Mouse (Mus musculus): ENCODE results near the gene Mtif2.

GRCm38 (mm10) chr11:29493135-29493534, 33.1 kb upstream of the Mtif2 start:
- TF ChIP-seq POLR2A (IDR thresholded peaks at IDR 0.05; ENCODE audit: insufficient read depth, low read depth, low read length) = no peak
- TF ChIP-seq CTCF (IDR thresholded peaks at IDR 0.05) = no peak

Data from heart, adult 2 months (tissue).